Mouse (Mus musculus) right cerebral cortex, postnatal 14 days (tissue): ENCODE data around the gene Hspg2.
"Not testable (repeated sequence)": the region's sequence is repeated elsewhere in the genome, so short reads cannot be mapped to it uniquely, and the experiment has no call there.

Source experiments
- DNase-seq: peaks from one replicate; pipeline ENCODE4 v3.0.0; 2022

Hspg2 gene

DNA sequence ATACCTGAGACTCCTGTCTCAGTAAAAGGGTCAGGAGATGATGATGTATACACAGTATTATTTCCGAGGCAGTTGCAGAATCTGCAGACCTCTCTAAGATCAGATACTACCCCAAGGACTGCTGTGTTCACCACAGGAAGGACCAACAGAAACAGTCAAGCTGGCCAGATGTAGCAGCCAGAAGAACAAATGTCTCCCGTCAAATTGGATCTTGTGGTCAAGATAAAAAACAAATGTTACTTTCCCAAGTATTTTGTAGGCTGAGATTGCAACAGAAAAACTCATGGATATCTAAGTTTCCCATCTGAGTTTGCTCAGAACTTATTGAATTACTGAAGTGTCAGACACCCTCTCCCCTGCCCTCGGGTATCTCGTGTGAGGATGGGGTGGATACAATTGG is 111.2 kb downstream of the Hspg2 start:
- no peak for DNase-seq

DNA sequence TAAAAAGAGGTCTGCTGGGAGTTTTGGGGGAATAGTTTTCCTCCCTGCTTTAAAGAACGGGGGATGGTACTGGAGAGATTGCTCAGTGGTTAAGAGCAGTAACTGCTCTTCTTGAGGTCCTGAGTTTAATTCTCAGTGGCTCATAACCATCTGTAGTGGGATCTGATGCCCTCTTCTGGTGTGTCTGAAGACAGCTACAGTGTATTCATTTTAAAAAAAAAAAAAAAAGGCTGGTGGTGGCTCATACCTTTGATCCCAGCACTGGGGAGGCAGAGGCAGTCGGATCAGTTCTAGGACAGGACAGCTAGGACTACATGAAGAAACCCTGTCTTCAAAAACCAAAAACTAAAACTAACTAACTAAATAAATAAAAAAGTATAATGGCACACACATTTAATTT is 111.7 kb downstream of the Hspg2 start:
- DNase-seq: no peak

- no peak for DNase-seq
These were observed 113.2 kb downstream of the Hspg2 start for GRCm38 (mm10) chr4:137581815-137582214.

DNA sequence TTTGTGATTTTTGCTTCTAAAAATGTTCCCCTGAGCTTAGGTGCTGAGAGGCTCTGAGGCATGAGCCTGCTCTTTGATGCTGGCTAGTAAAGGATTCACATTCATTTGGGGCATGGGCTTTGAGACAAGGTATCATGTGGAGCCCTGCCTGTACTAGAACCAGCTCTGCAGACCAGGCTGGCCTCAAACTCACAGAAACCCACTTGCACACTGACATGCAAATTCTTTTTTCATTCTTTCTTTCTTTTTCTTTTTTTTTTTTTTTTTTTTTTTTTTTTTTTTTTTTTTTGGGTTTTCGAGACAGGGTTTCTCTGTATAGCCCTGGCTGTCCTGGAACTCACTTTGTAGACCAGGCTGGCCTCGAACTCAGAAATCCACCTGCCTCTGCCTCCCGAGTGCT is 120.5 kb downstream of the Hspg2 start:
- not testable (repeated sequence) for DNase-seq

DNA sequence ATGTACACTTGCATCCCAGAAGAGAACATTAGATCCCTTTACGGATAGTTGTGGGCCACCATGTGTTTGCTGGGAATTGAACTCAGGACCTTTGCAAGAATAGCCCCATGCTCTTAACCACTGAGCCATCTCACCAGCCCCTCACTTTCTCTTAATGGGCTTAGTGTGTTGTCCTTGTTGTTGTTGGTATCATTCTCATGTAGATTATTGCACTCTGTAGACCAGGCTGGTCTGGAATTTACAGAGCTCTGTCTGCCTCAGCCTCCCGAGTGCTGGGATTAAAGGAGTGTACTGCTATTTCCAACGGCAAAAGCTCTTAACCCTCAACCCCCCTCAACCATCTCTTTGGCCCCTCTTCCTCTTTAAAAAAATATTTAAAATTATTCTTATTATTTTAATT is 121.0 kb downstream of the Hspg2 start:
- DNase-seq: no peak

GRCm38 (mm10) chr4:137590961-137591360 is 122.4 kb downstream of the Hspg2 start:
- DNase-seq: no peak

- DNase-seq: peak; percentile 100
These were observed 125.3 kb downstream of the Hspg2 start, which contains the start of gene Usp48 for GRCm38 (mm10) chr4:137593601-137594495. Gene Usp48 (plus strand): TSS chr4:137593755.

GRCm38 (mm10) chr4:137594496-137595270 is 126.1 kb downstream of the Hspg2 start:
- DNase-seq: no peak

DNA sequence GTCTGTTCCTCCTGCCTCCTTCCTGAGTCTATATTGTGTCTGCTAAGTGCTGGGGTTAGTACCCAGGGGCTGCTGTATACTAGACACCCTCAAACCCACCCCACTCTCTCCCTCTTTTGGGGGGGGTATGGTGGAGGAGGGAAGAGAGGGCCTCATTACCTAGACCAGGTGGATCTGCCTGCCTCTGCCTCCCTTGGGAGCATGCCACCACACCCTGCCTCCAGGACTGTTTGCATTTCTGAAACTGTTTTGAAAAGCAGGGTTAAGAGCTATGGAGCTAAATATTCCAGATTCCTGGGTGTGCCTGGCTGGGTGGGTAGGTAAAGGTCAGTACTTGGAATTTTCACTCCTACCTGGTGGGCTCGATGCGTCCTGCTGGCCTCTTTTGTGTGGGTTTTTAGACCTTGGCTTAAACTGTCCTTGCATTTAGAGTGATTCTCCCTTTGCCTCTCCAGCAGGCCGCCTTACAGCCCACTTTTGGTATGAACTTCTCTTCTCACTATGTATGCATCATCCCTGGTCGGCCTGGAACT is 128.6 kb downstream of the Hspg2 start:
- no peak for DNase-seq

GRCm38 (mm10) chr4:137598577-137598976 is 130.0 kb downstream of the Hspg2 start:
- no peak for DNase-seq

DNA sequence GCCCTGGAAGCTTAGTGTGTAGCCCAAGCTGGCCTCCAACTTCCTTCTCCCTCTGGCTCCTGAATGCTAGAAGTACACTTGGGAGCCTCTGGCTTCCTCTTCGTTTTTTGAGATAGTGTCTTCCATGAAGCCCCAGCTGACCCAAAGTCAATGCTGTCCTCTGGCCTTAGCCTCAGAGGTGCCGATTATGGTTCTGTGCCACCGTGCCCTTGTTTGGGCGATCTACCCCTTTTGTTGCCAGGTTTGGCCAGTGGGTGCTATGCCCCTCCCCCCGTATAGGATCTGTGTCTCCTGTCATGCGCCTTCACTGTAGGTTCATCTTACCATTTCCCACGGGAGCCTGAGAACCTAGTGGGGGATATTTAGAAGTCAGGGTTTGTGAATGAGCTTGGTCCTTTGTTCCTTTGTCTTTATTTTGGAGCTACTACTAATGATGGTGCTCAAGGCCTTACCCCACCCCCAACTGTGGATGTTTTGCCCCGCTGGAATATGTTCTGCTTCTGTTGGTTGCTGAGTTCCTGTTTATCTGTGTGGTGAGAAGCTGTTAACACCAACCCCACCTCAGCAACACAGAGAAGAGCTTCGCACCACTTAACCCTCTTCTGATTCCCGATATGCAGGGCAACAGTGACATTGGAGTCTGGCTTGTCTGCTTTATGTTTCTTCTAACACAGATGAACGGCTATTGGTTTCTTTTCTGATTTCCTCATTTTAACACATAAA is 135.0 kb downstream of the Hspg2 start:
- no peak for DNase-seq

DNA sequence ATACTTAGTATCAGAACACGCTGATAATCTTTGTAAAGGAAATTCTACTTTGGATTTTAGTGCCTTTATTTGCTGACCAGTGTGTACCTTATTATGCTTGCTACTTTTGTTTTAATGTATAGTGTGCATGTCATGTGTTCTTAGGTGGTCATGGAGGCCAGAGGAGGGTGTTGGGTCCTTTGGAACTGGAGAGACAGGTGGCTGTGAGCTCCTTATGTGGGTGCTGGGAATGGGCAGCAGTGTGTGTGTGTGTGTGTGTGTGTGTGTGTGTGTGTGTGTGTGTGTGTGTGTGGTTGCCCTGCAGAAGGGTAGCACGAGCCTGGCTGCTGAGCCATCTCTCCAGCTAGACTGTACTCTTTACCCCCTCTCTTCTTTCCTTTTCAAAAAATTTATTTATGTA is 138.5 kb downstream of the Hspg2 start:
- DNase-seq: no peak

- no peak for DNase-seq
These were observed 140.7 kb downstream of the Hspg2 start for GRCm38 (mm10) chr4:137609281-137609680.

- DNase-seq: no peak
These were observed 141.1 kb downstream of the Hspg2 start for GRCm38 (mm10) chr4:137609702-137610101.

DNA sequence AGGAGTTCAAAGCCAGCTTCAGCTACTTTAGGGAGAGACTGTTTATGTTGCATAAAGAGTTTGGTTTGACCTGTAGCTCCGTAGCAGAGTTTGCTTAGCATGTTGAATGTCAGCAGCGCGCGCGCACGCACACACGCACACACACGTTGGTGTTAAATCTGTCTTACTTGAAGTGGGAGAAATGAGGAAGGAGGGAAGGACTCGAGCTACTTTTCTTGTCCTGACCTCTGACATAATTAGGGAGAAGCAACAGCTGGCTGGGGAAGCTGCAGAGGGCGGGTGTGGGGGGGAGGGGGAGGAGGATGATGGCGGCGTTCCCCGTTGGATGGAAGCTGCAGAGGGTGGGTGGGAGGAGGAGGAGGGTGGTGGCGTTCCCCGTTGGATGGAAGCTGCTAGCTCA is 141.7 kb downstream of the Hspg2 start:
- DNase-seq: no peak
